ENCODE assay signal across 39 mouse cellular contexts in the genomic region with DNA sequence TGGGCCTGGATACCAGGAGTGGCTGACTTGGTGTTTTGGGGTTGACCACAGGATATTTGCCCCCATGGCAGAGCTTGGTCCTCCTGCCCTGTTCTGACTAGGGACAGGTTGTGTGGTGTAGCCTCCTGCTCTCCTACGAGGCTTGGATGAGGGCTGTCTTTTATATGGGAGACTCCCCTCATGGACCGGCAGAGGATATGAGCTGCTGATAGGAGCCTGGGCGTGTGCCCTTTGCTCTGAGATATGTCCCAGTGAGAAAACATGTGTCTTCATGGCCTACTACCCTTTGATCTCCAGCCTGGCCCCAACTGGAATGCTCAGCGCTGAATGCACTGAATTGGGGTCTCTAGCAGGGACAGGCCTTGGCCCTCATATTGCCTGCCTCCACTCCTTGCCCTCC. TPM values are rescaled to one million over a fixed set of nuclear protein-coding genes. Genes with fewer than 3 reads are reported as not detected.
"Had no signal": no experiment of that assay in that cellular context is flagged by ENCODE, and none has a peak within 500 bp of the region (broad histone marks: within the 10 kb centered on the region; RNA-seq: fewer than 3 reads in every experiment).

No protein-coding gene starts in this region.

- H3K4me1 ChIP-seq: hindbrain, embryonic 12.5 days; limb, embryonic 13.5 days; liver, embryonic 12.5 days had no signal

- H3K9ac ChIP-seq: heart, embryonic 13.5 days; heart, embryonic 15.5 days; hindbrain, embryonic 12.5 days; hindbrain, embryonic 14.5 days; kidney, embryonic 15.5 days; limb, embryonic 13.5 days; limb, embryonic 15.5 days; liver, embryonic 12.5 days had no signal

- DNase-seq: gastrocnemius, adult 2 months; gastrocnemius, postnatal 10 days; gastrocnemius, postnatal 25 days; heart, adult 18-20 months; heart, postnatal 14 days; heart, postnatal 4 days; kidney, adult 11 months; kidney, adult 2 months; kidney, adult 9 months; kidney, postnatal 14 days; kidney, postnatal 36 days; layer of hippocampus, adult 9-11 months; layer of hippocampus, postnatal 36 days; left cerebral cortex, postnatal 4 days had no signal

- H3K27ac ChIP-seq: gastrocnemius, adult 2 months; heart, embryonic 13.5 days; heart, embryonic 15.5 days; hindbrain, embryonic 10.5 days; hindbrain, embryonic 12.5 days; hindbrain, embryonic 14.5 days; kidney, embryonic 15.5 days; kidney, postnatal 0 days; limb, embryonic 13.5 days; limb, embryonic 15.5 days; liver, embryonic 12.5 days had no signal

- H3K4me3 ChIP-seq: gastrocnemius, adult 2 months; heart, embryonic 13.5 days; heart, embryonic 15.5 days; hindbrain, embryonic 10.5 days; hindbrain, embryonic 12.5 days; kidney, embryonic 15.5 days; limb, embryonic 13.5 days; limb, embryonic 15.5 days; liver, embryonic 12.5 days had no signal

- H3K9me3 ChIP-seq: heart, embryonic 13.5 days; heart, embryonic 15.5 days; hindbrain, embryonic 10.5 days; hindbrain, embryonic 12.5 days; kidney, embryonic 15.5 days; limb, embryonic 15.5 days had no signal

- H3K4me2 ChIP-seq: heart, embryonic 11.5 days; heart, embryonic 13.5 days; heart, embryonic 15.5 days; hindbrain, embryonic 12.5 days; hindbrain, embryonic 14.5 days; kidney, embryonic 15.5 days; limb, embryonic 13.5 days; limb, embryonic 15.5 days; liver, embryonic 12.5 days had no signal

- H3K36me3 ChIP-seq: heart, embryonic 13.5 days; heart, embryonic 15.5 days; hindbrain, embryonic 10.5 days; hindbrain, embryonic 12.5 days; kidney, embryonic 15.5 days; limb, embryonic 13.5 days; limb, embryonic 15.5 days; liver, embryonic 12.5 days had no signal

- H3K27me3 ChIP-seq: heart, embryonic 13.5 days; heart, embryonic 15.5 days; kidney, embryonic 15.5 days; liver, embryonic 12.5 days had no signal

- ATAC-seq: forebrain, embryonic 16.5 days; hindbrain, embryonic 16.5 days; inflammation-experienced regulatory T-cells, adult 6 months; liver, embryonic 12.5 days had no signal

RNA-seq across cellular contexts. Expression of a gene that starts 42.4 kb away (rescaled TPM):
- total RNA-seq: granulocyte monocyte progenitor cell, adult 5-6 weeks; heart, adult 18-20 months; heart, adult 8-10 months; heart, postnatal 14 days; heart, postnatal 4 days; layer of hippocampus, adult 18-20 months; layer of hippocampus, adult 8-10 months; layer of hippocampus, postnatal 14 days; layer of hippocampus, postnatal 36 days; left cerebral cortex, adult 18-20 months; left cerebral cortex, adult 8-10 months; left cerebral cortex, postnatal 10 days; left cerebral cortex, postnatal 25 days; left cerebral cortex, postnatal 4 days had no signal
- polyA plus RNA-seq: forebrain, embryonic 16.5 days; frontal cortex, adult 2 months; heart, postnatal 0 days; hindbrain, embryonic 14.5 days; hindbrain, embryonic 16.5 days; inflammation-experienced regulatory T-cells, adult 6 months had no signal
